ENCODE assay signal across 10 mouse cellular contexts in the genomic region with DNA sequence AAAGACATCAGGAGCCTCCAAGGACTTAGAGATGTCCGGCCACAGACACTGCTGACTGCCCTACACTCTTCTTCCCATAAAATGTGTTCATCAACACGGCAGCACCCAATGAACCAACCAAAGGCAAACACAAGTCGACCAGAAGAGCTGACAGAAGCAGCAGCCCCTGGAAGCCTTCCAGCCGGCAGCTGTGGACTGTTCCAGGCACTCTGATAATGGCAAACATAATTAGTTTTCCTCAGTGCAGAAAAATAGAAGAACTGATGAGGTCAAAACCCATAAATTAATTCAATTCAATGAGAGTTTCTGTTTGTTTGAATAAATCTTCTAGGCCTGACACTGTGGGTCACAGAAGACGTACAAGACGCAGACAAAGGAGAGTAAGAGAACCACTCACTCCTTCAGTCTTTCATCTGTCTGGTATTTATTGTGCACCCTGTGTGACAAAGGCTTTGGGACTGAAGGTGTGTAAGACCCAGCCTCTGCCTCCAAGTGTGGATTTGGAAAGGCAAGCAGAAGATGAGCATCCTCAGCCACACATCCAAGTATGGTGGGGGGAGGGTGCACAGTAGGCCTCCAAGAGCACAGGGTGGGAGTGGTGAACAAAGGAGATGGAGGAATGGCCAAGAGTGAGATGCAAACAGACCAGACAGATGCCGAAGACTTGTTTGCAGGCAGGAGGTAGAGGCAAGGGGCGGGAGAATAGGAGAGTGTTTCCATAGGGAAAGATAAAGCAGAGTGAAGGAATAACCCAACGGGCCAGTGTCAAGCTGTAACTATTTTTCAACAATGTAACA. TPM values are rescaled to one million over a fixed set of nuclear protein-coding genes. Genes with fewer than 3 reads are reported as not detected.
DNase-seq lines count a peak whose midpoint lies in the region; ATAC-seq and TF ChIP-seq lines count a peak whose summit lies in the region.
"Had no signal": no experiment of that assay in that cellular context is flagged by ENCODE, and none has a peak within 500 bp of the region (broad histone marks: within the 10 kb centered on the region; RNA-seq: fewer than 3 reads in every experiment).

No protein-coding gene starts in this region.

- no peak for ATAC-seq in hindbrain, embryonic 14.5 days (ENCODE audit: low FRiP score)
- ATAC-seq in lung, postnatal 0 days = peak; percentile 56; the same call in 1 of the 2 replicates

- TF ChIP-seq CTCF in ES-Bruce4 (IDR thresholded peaks at IDR 0.05; ENCODE audit: low read depth, low read length) = no peak
- no peak for TF ChIP-seq CTCF in lung, postnatal 0 days (IDR thresholded peaks at IDR 0.05)

- no peak overlapping the region for H3K27ac ChIP-seq in ES-Bruce4 (ENCODE audit: insufficient read depth, low read length)
- peak overlapping the region; percentile 51 for H3K27ac ChIP-seq in hindbrain, embryonic 14.5 days
- H3K27ac ChIP-seq in lung, postnatal 0 days (ENCODE audit: low read length) = no peak overlapping the region
- H3K27ac ChIP-seq: embryonic facial prominence, embryonic 15.5 days had no signal

- TF ChIP-seq EP300 in ES-Bruce4 (IDR thresholded peaks at IDR 0.05; ENCODE audit: insufficient read depth, low read depth, low read length) = 0 out of 2 replicates have a peak, but pooled peaks have one; percentile 5
- no peak for TF ChIP-seq EP300 in lung, postnatal 0 days (IDR thresholded peaks at IDR 0.05)

- no peak overlapping the region for H3K9ac ChIP-seq in ES-Bruce4 (ENCODE audit: low read depth, poor library complexity, severe bottlenecking)
- H3K9ac ChIP-seq in hindbrain, embryonic 14.5 days = no peak overlapping the region
- no peak overlapping the region for H3K9ac ChIP-seq in lung, postnatal 0 days (replicated peaks; ENCODE audit: low read depth)
- H3K9ac ChIP-seq: embryonic facial prominence, embryonic 15.5 days had no signal

- peak; percentile 30 to 44 for DNase-seq in adrenal gland, adult (ENCODE audit: inconsistent age in 2 of 2, low spot score in 1 of 2)
- DNase-seq in adrenal gland, postnatal 4 days (ENCODE audit: low spot score in 2 of 2) = no peak
- no peak for DNase-seq in hindbrain, embryonic 14.5 days (ENCODE audit: low spot score)
- DNase-seq in lung, postnatal 0 days (ENCODE audit: low spot score) = peak; percentile 63
- DNase-seq in yolk sac, embryonic 10.5 days (ENCODE audit: low spot score) = no peak
- DNase-seq in retina, postnatal 1 day = no peak
- no peak for DNase-seq in cerebellum, adult 8-10 months
- DNase-seq: right cerebral cortex, postnatal 14 days had no signal

- H3K9me3 ChIP-seq in ES-Bruce4 (replicated peaks; ENCODE audit: control insufficient read depth, insufficient read depth, low read length, poor library complexity, severe bottlenecking) = no peaks in the 10 kb centered on the region
- no peaks in the 10 kb centered on the region for H3K9me3 ChIP-seq in hindbrain, embryonic 14.5 days (ENCODE audit: control insufficient read depth, low read length)
- no peaks in the 10 kb centered on the region for H3K9me3 ChIP-seq in lung, postnatal 0 days (ENCODE audit: low read length)
- H3K9me3 ChIP-seq: embryonic facial prominence, embryonic 15.5 days had no signal

- TF ChIP-seq POLR2A in ES-Bruce4 (IDR thresholded peaks at IDR 0.05; ENCODE audit: insufficient read depth, low read length) = no peak

- H3K4me1 ChIP-seq in ES-Bruce4 (ENCODE audit: control insufficient read depth, insufficient read depth, low read length) = peaks cover 3% of the 10 kb centered on the region
- H3K4me1 ChIP-seq in hindbrain, embryonic 14.5 days (replicated peaks; ENCODE audit: control insufficient read depth, insufficient read depth, low read length) = 0 out of 2 replicates have a peak, but pooled peaks cover 7% of the 10 kb centered on the region
- no peaks in the 10 kb centered on the region for H3K4me1 ChIP-seq in lung, postnatal 0 days (ENCODE audit: insufficient read depth, low read depth, low read length)
- H3K4me1 ChIP-seq: embryonic facial prominence, embryonic 15.5 days had no signal

- no peaks in the 10 kb centered on the region for H3K27me3 ChIP-seq in ES-Bruce4 (ENCODE audit: control insufficient read depth, insufficient read depth, low read length, poor library complexity, severe bottlenecking)
- H3K27me3 ChIP-seq in hindbrain, embryonic 14.5 days (ENCODE audit: control insufficient read depth, insufficient read depth, low read length) = no peaks in the 10 kb centered on the region
- H3K27me3 ChIP-seq in lung, postnatal 0 days (replicated peaks; ENCODE audit: insufficient read depth, low read length) = no peaks in the 10 kb centered on the region
- H3K27me3 ChIP-seq: embryonic facial prominence, embryonic 15.5 days had no signal

- no peak overlapping the region for H3K4me3 ChIP-seq in ES-Bruce4 (ENCODE audit: low read depth, low read length)
- H3K4me3 ChIP-seq in hindbrain, embryonic 14.5 days (replicated peaks; ENCODE audit: low read length) = no peak overlapping the region
- H3K4me3 ChIP-seq in lung, postnatal 0 days (ENCODE audit: low read depth, low read length) = no peak overlapping the region
- H3K4me3 ChIP-seq: embryonic facial prominence, embryonic 15.5 days had no signal

- WGBS in hindbrain, embryonic 14.5 days = 44% methylated on average over 9 of the region's 9 CpGs
- WGBS in lung, postnatal 0 days = 50% methylated on average over 9 of the region's 9 CpGs

- no peak overlapping the region for H3K4me2 ChIP-seq in hindbrain, embryonic 14.5 days (replicated peaks)
- H3K4me2 ChIP-seq in lung, postnatal 0 days (replicated peaks; ENCODE audit: low read depth, low read length) = no peak overlapping the region
- H3K4me2 ChIP-seq: embryonic facial prominence, embryonic 15.5 days had no signal

- H3K36me3 ChIP-seq in ES-Bruce4 (ENCODE audit: control insufficient read depth, insufficient read depth, low read length, poor library complexity, severe bottlenecking) = no peaks in the 10 kb centered on the region
- H3K36me3 ChIP-seq in hindbrain, embryonic 14.5 days (replicated peaks; ENCODE audit: control insufficient read depth, insufficient read depth) = no peaks in the 10 kb centered on the region
- H3K36me3 ChIP-seq in lung, postnatal 0 days (ENCODE audit: insufficient read depth, low read length) = no peaks in the 10 kb centered on the region
- H3K36me3 ChIP-seq: embryonic facial prominence, embryonic 15.5 days had no signal

RNA-seq across cellular contexts. Expression of a gene that starts 25.5 kb away (rescaled TPM):
- 1 to 10 TPM; 4.3 to 5.3 TPM for total RNA-seq in adrenal gland, postnatal 4 days (2021)
- polyA plus RNA-seq in ES-Bruce4 (2011; ENCODE audit: insufficient read depth, insufficient read length, low read depth, missing spikeins) = 2.3 and 2.5 TPM in 2 replicates
- 6.1 and 7.1 TPM in 2 replicates for polyA plus RNA-seq in hindbrain, embryonic 14.5 days (2014; fragmentation: Nextera tagmentation; extraction: Ambion mirVana)
- polyA plus RNA-seq in lung, postnatal 0 days (2015; fragmentation: Nextera tagmentation; extraction: Ambion mirVana) = 0.11 and 0.23 TPM in 2 replicates

Comparison
In these comparisons a context has a peak if more than half of its experiments do, and no peak if none do; other contexts are left out.
1. DNase-seq: peak in adrenal gland, adult (2 of 2) and lung, postnatal 0 days (single experiment); none in adrenal gland, postnatal 4 days (0 of 2), hindbrain, embryonic 14.5 days (single experiment), yolk sac, embryonic 10.5 days (single experiment), retina, postnatal 1 day (single experiment) and cerebellum, adult 8-10 months (single experiment).